Mouse (Mus musculus): Measurements from ENCODE around the gene Egfl8. TPM values are rescaled to one million over a fixed set of nuclear protein-coding genes. Genes with fewer than 3 reads are reported as not detected.

Gene Egfl8
- polyA plus RNA-seq, 1 experiment from 2014 or later: 0.33 TPM

GRCm38 (mm10) chr17:34648141-34648890 lies 32.5 kb upstream of the Egfl8 start:
- Histone ChIP-seq H3K36me3 (replicated peaks) (peaks cover 45% of the 10 kb centered on the region), H3K4me1 (replicated peaks) (peaks cover 56% of the 10 kb centered on the region), H3K9ac (peak overlapping the region; percentile 86; the same call in 1 of the 2 replicates), H3K27ac (replicated peaks) (no peak overlapping the region), H3K9me3 (replicated peaks) (no peaks in the 10 kb centered on the region), H3K4me2 (peak overlapping the region; percentile 95), H3K27me3 (no peaks in the 10 kb centered on the region), H3K4me3 (replicated peaks) (peak overlapping the region; percentile 92)
- no peak for ATAC-seq (ENCODE audit: insufficient read depth)
- WGBS (ENCODE audit: insufficient replicate concordance): 76% methylated on average over 16 of the region's 16 CpGs

- Histone ChIP-seq H3K4me2 (peak within 1 kb of the TSS; percentile 95), H3K9ac (peak within 1 kb of the TSS; percentile 86), H3K27me3 (no peaks in the 10 kb centered on the region), H3K27ac (replicated peaks) (peak within 1 kb of the TSS; percentile 66), H3K9me3 (replicated peaks) (no peaks in the 10 kb centered on the region), H3K4me1 (replicated peaks) (peaks cover 56% of the 10 kb centered on the region), H3K36me3 (replicated peaks) (peaks cover 35% of the 10 kb centered on the region), H3K4me3 (replicated peaks) (peak within 1 kb of the TSS; percentile 92)
- peak; percentile 95 for ATAC-seq (ENCODE audit: insufficient read depth)
- WGBS (ENCODE audit: insufficient replicate concordance): under 1% methylated on average over 66 of the region's 66 CpGs
These were observed 31.4 kb upstream of the Egfl8 start, which contains the start of gene Atf6b for GRCm38 (mm10) chr17:34646906-34647787. Atf6b (plus strand) TSS chr17:34647146.

DNA sequence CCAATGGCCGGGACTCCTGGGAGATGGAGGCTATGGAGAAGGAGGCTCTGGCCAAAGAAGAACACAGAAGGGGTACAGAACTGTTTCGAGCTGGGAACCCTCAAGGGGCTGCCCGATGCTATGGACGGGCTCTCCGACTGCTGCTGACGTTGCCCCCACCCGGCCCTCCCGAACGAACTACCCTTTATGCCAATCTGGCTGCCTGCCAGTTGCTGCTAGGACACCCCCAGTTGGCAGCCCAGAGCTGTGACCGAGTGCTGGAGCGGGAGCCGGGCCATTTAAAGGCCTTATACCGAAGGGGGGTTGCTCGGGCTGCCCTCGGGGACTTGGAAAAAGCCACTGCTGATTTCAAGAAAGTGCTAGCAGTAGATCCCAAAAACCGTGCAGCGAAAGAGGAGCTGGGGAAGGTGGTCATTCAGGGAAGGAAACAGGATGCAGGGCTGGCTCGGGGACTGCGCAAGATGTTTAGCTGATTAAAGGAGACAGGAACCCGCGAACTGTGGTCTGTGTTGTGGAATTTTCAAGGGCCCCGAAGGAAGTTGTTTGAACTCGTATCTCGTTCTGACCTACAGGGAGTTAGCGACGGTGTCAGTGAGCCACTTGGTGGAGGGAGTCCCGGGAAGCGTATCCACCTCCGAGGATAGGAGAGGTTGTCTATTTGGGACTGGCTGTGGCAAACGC lies 30.2 kb upstream of the Egfl8 start:
- H3K9ac ChIP-seq: no peak overlapping the region
- no peaks in the 10 kb centered on the region for H3K27me3 ChIP-seq
- H3K4me1 ChIP-seq (replicated peaks): peaks cover 56% of the 10 kb centered on the region
- 54% methylated on average over 30 of the region's 30 CpGs for WGBS (ENCODE audit: insufficient replicate concordance)
- no peak for ATAC-seq (ENCODE audit: insufficient read depth)
- peak overlapping the region; percentile 95 for H3K4me2 ChIP-seq
- peaks cover 25% of the 10 kb centered on the region for H3K36me3 ChIP-seq (replicated peaks)
- H3K27ac ChIP-seq (replicated peaks): no peak overlapping the region
- peak overlapping the region; percentile 92; the same call in 1 of the 2 replicates for H3K4me3 ChIP-seq (replicated peaks)
- H3K9me3 ChIP-seq (replicated peaks): no peaks in the 10 kb centered on the region

DNA sequence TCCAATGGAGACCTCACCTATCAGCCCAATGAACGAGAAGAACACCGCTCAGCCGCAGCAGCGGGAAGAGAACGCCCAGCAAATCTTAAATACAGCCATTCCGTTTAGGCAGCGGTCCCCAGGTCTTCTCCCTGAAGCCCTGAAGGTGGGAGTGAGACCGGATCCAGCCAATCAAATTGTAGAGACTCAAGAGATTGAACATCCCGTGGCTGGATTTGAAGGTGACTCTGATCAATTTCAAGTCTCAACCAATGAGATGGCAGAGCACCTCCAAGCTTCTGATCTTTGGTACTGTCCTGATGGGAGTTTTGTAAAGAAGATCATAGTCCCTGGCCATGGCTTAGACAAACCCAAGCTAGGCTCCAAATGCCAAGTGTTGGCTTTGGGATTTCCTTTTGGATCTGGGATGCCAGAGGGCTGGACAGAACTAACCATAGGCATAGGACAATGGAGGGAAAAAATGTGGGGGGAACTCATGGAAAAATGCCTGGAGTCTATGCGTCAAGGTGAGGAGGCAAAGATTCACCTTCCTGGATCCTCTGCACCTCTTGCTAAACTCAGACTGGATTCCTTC lies 29.6 kb upstream of the Egfl8 start:
- H3K4me1 ChIP-seq (replicated peaks): peaks cover 56% of the 10 kb centered on the region
- peak overlapping the region; percentile 61 for H3K4me3 ChIP-seq (replicated peaks)
- 0 out of 2 replicates have a peak, but pooled peaks cover 3% of the 10 kb centered on the region for H3K27me3 ChIP-seq
- peaks cover 19% of the 10 kb centered on the region for H3K36me3 ChIP-seq (replicated peaks)
- ATAC-seq (ENCODE audit: insufficient read depth): no peak
- H3K4me2 ChIP-seq: peak overlapping the region; percentile 95
- peak overlapping the region; percentile 62 for H3K9ac ChIP-seq
- WGBS (ENCODE audit: insufficient replicate concordance): 51% methylated on average over 10 of the region's 10 CpGs
- H3K27ac ChIP-seq (replicated peaks): peak overlapping the region; percentile 77; the same call in 1 of the 2 replicates
- no peaks in the 10 kb centered on the region for H3K9me3 ChIP-seq (replicated peaks)

DNA sequence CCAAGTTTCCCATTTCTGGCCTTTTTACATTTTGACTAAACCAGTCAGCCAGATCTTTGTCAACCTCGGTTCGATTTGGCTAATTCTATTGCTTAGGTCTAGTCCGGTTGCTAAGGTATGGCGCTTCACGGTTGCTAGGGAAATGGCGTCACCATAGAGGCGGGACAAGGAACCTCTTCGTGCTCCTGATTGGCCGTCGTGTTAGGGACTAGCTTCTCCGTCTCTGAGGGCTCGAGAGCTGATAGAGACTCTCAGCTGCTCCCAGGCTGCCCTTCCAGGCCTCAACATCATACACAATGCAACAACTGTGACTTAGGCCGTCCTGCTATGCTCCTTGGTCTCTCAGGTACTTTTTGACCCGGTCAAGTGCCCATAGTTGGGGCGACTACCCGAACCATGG lies 28.8 kb upstream of the Egfl8 start, which contains the start of gene Fkbpl:
Gene Fkbpl (plus strand): TSS at position 157 of the 400 bp plus-strand sequence.
- H3K27me3 ChIP-seq: peaks cover 5% of the 10 kb centered on the region; the same call in 1 of the 2 replicates
- H3K9me3 ChIP-seq (replicated peaks): no peaks in the 10 kb centered on the region
- WGBS (ENCODE audit: insufficient replicate concordance): 1% methylated on average over 16 of the region's 16 CpGs
- peak within 1 kb of the TSS; percentile 61 for H3K4me3 ChIP-seq (replicated peaks)
- peak within 1 kb of the TSS; percentile 95 for H3K4me2 ChIP-seq
- peaks cover 12% of the 10 kb centered on the region; the same call in 1 of the 2 replicates for H3K36me3 ChIP-seq (replicated peaks)
- peak within 1 kb of the TSS; percentile 77 for H3K27ac ChIP-seq (replicated peaks)
- peaks cover 56% of the 10 kb centered on the region for H3K4me1 ChIP-seq (replicated peaks)
- ATAC-seq (ENCODE audit: insufficient read depth): peak; percentile 25
- H3K9ac ChIP-seq: peak within 1 kb of the TSS; percentile 62

DNA sequence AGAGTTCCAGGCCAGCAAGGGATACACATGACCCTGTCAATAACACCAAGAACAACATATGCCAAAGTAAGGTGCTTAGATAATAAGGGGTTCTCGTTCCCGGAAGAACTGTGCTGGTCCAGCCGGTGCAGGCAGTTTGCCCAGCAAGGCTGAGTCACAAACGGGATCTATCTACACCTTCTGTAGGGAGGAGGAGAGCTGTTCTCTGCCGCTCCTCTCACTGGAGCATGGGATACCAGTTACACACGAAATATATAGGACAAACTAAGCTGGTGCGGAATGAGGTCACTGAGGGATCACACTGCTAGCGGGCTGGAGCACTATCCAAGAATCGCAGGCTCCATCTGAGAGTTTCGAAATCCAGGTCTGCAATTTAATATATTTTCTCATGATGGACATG lies 28.2 kb upstream of the Egfl8 start:
- peaks cover 5% of the 10 kb centered on the region; the same call in 1 of the 2 replicates for H3K36me3 ChIP-seq (replicated peaks)
- peaks cover 5% of the 10 kb centered on the region; the same call in 1 of the 2 replicates for H3K27me3 ChIP-seq
- no peak overlapping the region for H3K4me3 ChIP-seq (replicated peaks)
- WGBS (ENCODE audit: insufficient replicate concordance): 70% methylated on average over 10 of the region's 10 CpGs
- ATAC-seq (ENCODE audit: insufficient read depth): no peak
- no peaks in the 10 kb centered on the region for H3K9me3 ChIP-seq (replicated peaks)
- no peak overlapping the region for H3K27ac ChIP-seq (replicated peaks)
- peaks cover 49% of the 10 kb centered on the region for H3K4me1 ChIP-seq (replicated peaks)
- H3K4me2 ChIP-seq: no peak overlapping the region
- H3K9ac ChIP-seq: no peak overlapping the region

DNA sequence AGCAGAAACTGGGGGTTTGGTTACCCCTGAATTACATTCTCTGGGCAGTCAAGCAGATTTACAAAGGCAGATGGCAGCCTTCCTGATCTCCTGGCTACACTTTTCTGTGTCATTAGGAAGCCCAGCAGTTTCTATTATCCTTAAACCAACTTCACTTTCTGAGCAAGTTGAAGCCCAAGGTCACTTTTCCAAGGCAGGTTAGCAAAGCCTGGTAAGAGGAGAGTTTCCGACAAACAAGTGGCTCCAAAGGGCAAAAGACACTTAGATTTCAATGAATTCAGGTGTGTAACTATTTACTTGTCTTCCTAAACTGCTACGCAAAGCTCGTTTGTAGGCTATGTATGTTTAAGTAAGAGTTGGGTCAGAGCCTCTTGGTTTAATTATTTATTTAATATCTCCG lies 27.6 kb upstream of the Egfl8 start:
- H3K9ac ChIP-seq: no peak overlapping the region
- H3K36me3 ChIP-seq (replicated peaks): no peaks in the 10 kb centered on the region
- no peak for ATAC-seq (ENCODE audit: insufficient read depth)
- WGBS (ENCODE audit: insufficient replicate concordance): 69% methylated on average over 4 of the region's 4 CpGs
- H3K27me3 ChIP-seq: peaks cover 5% of the 10 kb centered on the region; the same call in 1 of the 2 replicates
- peaks cover 44% of the 10 kb centered on the region for H3K4me1 ChIP-seq (replicated peaks)
- no peak overlapping the region for H3K4me3 ChIP-seq (replicated peaks)
- no peaks in the 10 kb centered on the region for H3K9me3 ChIP-seq (replicated peaks)
- H3K4me2 ChIP-seq: no peak overlapping the region
- no peak overlapping the region for H3K27ac ChIP-seq (replicated peaks)

DNA sequence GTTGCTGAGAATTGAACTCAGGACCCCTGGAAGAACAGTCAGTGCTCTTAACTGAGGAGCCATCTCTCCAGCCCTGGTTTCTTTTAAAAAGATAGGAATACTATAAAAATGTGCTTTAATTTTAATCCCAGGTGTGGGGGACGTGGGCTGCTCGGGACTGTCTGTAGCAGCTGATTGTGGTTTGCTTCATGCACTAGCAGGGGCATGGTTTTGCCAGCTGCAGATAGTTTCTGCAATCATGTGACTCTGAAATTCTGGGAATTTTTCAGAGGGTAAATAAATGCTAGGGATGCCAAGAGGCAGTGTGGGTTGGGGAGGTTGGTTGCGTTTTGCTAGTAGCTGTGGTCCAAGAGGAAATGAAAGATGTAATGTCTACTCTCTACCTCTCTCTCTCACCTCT lies 26.2 kb upstream of the Egfl8 start:
- Histone ChIP-seq H3K36me3 (replicated peaks) (no peaks in the 10 kb centered on the region), H3K27ac (replicated peaks) (no peak overlapping the region), H3K9ac (no peak overlapping the region), H3K27me3 (peaks cover 5% of the 10 kb centered on the region; the same call in 1 of the 2 replicates), H3K9me3 (replicated peaks) (no peaks in the 10 kb centered on the region), H3K4me3 (replicated peaks) (no peak overlapping the region), H3K4me1 (replicated peaks) (peaks cover 31% of the 10 kb centered on the region), H3K4me2 (no peak overlapping the region)
- no peak for ATAC-seq (ENCODE audit: insufficient read depth)
- 57% methylated on average over 3 of the region's 3 CpGs for WGBS (ENCODE audit: insufficient replicate concordance)

DNA sequence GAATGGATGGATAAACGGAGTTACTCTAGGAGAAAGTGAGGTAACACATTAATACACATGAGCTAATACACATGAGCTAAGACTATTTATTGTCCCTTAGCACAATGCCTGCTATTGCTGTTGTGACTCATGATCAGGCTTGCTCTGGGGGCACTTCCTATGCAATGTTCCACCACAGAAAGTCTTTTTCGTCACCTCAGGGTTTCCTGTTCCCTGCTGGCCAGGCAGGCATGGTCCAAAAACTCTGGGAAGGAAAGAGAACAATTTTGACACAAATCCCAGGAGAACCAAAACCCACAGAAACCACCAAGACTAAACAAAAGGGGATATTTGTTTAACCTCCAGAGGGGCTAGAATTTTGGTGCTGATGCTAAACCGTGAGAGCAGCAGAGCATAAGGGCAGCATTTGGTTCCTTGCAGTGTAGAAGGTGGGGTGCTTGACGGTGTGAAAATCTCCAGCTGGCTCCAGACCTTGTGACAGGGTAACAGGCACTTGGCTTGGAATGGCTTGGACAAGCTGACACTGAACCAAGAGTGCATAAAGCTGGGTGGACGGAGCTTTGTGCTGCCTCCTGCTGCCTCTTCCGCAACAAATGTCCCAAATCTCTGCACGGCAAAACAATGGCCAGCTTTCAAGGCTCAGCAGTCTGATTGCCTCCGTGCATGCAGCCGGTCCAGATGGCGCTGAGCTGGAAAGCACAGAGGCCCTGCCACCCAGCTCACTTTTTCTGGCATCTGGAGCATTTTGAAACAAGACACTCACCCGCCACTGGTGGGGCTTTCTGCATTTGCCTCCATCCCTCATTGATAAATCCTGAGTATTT lies 25.2 kb upstream of the Egfl8 start:
- H3K4me2 ChIP-seq: no peak overlapping the region
- no peak overlapping the region for H3K9ac ChIP-seq
- no peak for ATAC-seq (ENCODE audit: insufficient read depth)
- no peaks in the 10 kb centered on the region for H3K36me3 ChIP-seq (replicated peaks)
- 24% methylated on average over 11 of the region's 11 CpGs for WGBS (ENCODE audit: insufficient replicate concordance)
- no peak overlapping the region for H3K4me3 ChIP-seq (replicated peaks)
- no peaks in the 10 kb centered on the region for H3K9me3 ChIP-seq (replicated peaks)
- peaks cover 5% of the 10 kb centered on the region; the same call in 1 of the 2 replicates for H3K27me3 ChIP-seq
- no peak overlapping the region for H3K27ac ChIP-seq (replicated peaks)
- peaks cover 23% of the 10 kb centered on the region for H3K4me1 ChIP-seq (replicated peaks)
